Mouse (Mus musculus) heart, embryonic 10.5 days (tissue): ENCODE data around the gene Mthfd2. TPM values are rescaled to one million over a fixed set of nuclear protein-coding genes. Genes with fewer than 3 reads are reported as not detected.
A peak's percentile ranks its signal among the peaks of the same experiment; 100 is the strongest.

Experiments used
- DNase-seq: peaks from one replicate; pipeline ENCODE4 v3.0.0-alpha.2; 2017; ENCODE audit warnings: low spot score
- H3K27ac ChIP-seq: fragments of 300-500 bp; sonication (generic); 2 replicates; pipeline ENCODE4 v1.5.1; 2016; ENCODE audit warnings: mild to moderate bottlenecking
- H3K27me3 ChIP-seq: fragments of 300-500 bp; sonication (generic); 2 replicates; pipeline ENCODE4 v1.6.1; 2016; ENCODE audit warnings: mild to moderate bottlenecking; ENCODE audit not compliant: poor library complexity, insufficient read depth, severe bottlenecking
- H3K36me3 ChIP-seq: fragments of 300-500 bp; sonication (generic); 2 replicates; pipeline ENCODE4 v1.6.1; 2016; ENCODE audit warnings: mild to moderate bottlenecking, moderate library complexity
- H3K4me1 ChIP-seq: fragments of 300-500 bp; sonication (generic); 2 replicates; pipeline ENCODE4 v1.6.1; 2016; ENCODE audit warnings: mild to moderate bottlenecking
- H3K4me3 ChIP-seq: fragments of 300-500 bp; sonication (generic); 2 replicates; pipeline ENCODE4 v1.5.1; 2016; ENCODE audit warnings: mild to moderate bottlenecking, moderate library complexity
- H3K9me3 ChIP-seq: fragments of 300-500 bp; sonication (generic); 2 replicates; pipeline ENCODE4 v1.6.1; 2016; ENCODE audit warnings: mild to moderate bottlenecking, moderate library complexity
- WGBS: fragments of 180-500 bp; shearing (Covaris S2); methylation state at CpG from one replicate; pipeline ENCODE4 v1.1.7; 2016; 5-methylcytosine and 5-hydroxymethylcytosine counted together
- polyA plus RNA-seq: library from polyadenylated mRNA; unstranded; fragments of >200 nt; fragmentation: Nextera tagmentation; extraction: Ambion mirVana; gene quantifications from 2 replicates; pipeline ENCODE4 v1.2.1, GENCODE M21; 2016

Mthfd2 gene
- polyA plus RNA-seq: 50.6 and 58.7 TPM in 2 replicates

GRCm38 (mm10) chr6:83325525-83326393 is at the start of gene Mthfd2, which contains the start of gene Mob1a:
TSS of gene Mthfd2 (minus strand) at chr6:83325908.
TSS of gene Mob1a (plus strand) at chr6:83326016.
- WGBS: under 1% methylated on average over 65 of the region's 65 CpGs
- H3K27me3 ChIP-seq: no peaks in the 10 kb centered on the region
- peak within 1 kb of the TSS; percentile 96 for H3K27ac ChIP-seq
- peak; percentile 97 for DNase-seq
- H3K36me3 ChIP-seq: peaks cover 19% of the 10 kb centered on the region
- H3K9me3 ChIP-seq: no peaks in the 10 kb centered on the region
- H3K4me3 ChIP-seq: peak within 1 kb of the TSS; percentile 84
- peaks cover 9% of the 10 kb centered on the region for H3K4me1 ChIP-seq

- Histone ChIP-seq H3K9me3 (no peaks in the 10 kb centered on the region), H3K27me3 (no peaks in the 10 kb centered on the region), H3K36me3 (peaks cover 99% of the 10 kb centered on the region), H3K27ac (no peak overlapping the region), H3K4me1 (0 out of 2 replicates have a peak, but pooled peaks cover 7% of the 10 kb centered on the region), H3K4me3 (no peak overlapping the region)
- DNase-seq: no peak
- 79% methylated on average over 9 of the region's 9 CpGs for WGBS
These were observed 48.1 kb upstream of the Mthfd2 start for GRCm38 (mm10) chr6:83373704-83374300.

- Histone ChIP-seq H3K9me3 (no peaks in the 10 kb centered on the region), H3K4me1 (0 out of 2 replicates have a peak, but pooled peaks cover 7% of the 10 kb centered on the region), H3K36me3 (peaks cover 97% of the 10 kb centered on the region), H3K27me3 (no peaks in the 10 kb centered on the region), H3K27ac (no peak overlapping the region), H3K4me3 (no peak overlapping the region)
- WGBS: 81% methylated on average over 3 of the region's 3 CpGs
- no peak for DNase-seq
These were observed 45.6 kb upstream of the Mthfd2 start for GRCm38 (mm10) chr6:83371350-83371749.

GRCm38 (mm10) chr6:83370316-83370965 is 44.7 kb upstream of the Mthfd2 start:
- Histone ChIP-seq H3K36me3 (peaks cover 94% of the 10 kb centered on the region), H3K27me3 (no peaks in the 10 kb centered on the region), H3K9me3 (no peaks in the 10 kb centered on the region), H3K27ac (no peak overlapping the region), H3K4me1 (0 out of 2 replicates have a peak, but pooled peaks cover 7% of the 10 kb centered on the region), H3K4me3 (no peak overlapping the region)
- WGBS: 90% methylated on average over 21 of the region's 21 CpGs
- DNase-seq: no peak

GRCm38 (mm10) chr6:83363075-83363474 is 37.4 kb upstream of the Mthfd2 start:
- H3K27ac ChIP-seq: no peak overlapping the region
- H3K36me3 ChIP-seq: peaks cover 79% of the 10 kb centered on the region

GRCm38 (mm10) chr6:83361523-83362248 is 36.0 kb upstream of the Mthfd2 start:
- H3K27ac ChIP-seq: no peak overlapping the region
- H3K4me3 ChIP-seq: no peak overlapping the region
- H3K4me1 ChIP-seq: peaks cover 11% of the 10 kb centered on the region
- H3K36me3 ChIP-seq: peaks cover 80% of the 10 kb centered on the region
- no peak for DNase-seq
- H3K9me3 ChIP-seq: no peaks in the 10 kb centered on the region
- WGBS: 73% methylated on average over 11 of the region's 11 CpGs
- H3K27me3 ChIP-seq: no peaks in the 10 kb centered on the region

More at GRCm38 (mm10) chr6:83363075-83363474, 37.4 kb upstream of the Mthfd2 start:
- Histone ChIP-seq H3K27me3 (no peaks in the 10 kb centered on the region), H3K4me1 (peaks cover 5% of the 10 kb centered on the region; the same call in 1 of the 2 replicates), H3K9me3 (no peaks in the 10 kb centered on the region), H3K4me3 (no peak overlapping the region)
- WGBS: 85% methylated on average over 12 of the region's 12 CpGs
- no peak for DNase-seq

GRCm38 (mm10) chr6:83357436-83357835 is 31.7 kb upstream of the Mthfd2 start:
- H3K9me3 ChIP-seq: no peaks in the 10 kb centered on the region
- H3K4me3 ChIP-seq: no peak overlapping the region
- DNase-seq: peak; percentile 68
- no peak overlapping the region for H3K27ac ChIP-seq
- peaks cover 88% of the 10 kb centered on the region for H3K36me3 ChIP-seq
- H3K27me3 ChIP-seq: no peaks in the 10 kb centered on the region
- H3K4me1 ChIP-seq: peaks cover 12% of the 10 kb centered on the region
- WGBS: 91% methylated on average over 10 of the region's 10 CpGs

- Histone ChIP-seq H3K4me3 (no peak overlapping the region), H3K36me3 (peaks cover 87% of the 10 kb centered on the region), H3K27ac (no peak overlapping the region), H3K9me3 (no peaks in the 10 kb centered on the region), H3K27me3 (no peaks in the 10 kb centered on the region), H3K4me1 (peaks cover 9% of the 10 kb centered on the region)
- DNase-seq: peak; percentile 90
- 27% methylated on average over 7 of the region's 7 CpGs for WGBS
These were observed 30.9 kb upstream of the Mthfd2 start for GRCm38 (mm10) chr6:83356569-83357138.

GRCm38 (mm10) chr6:83354856-83355781 is 29.4 kb upstream of the Mthfd2 start:
- 88% methylated on average over 9 of the region's 9 CpGs for WGBS
- Histone ChIP-seq H3K36me3 (peaks cover 76% of the 10 kb centered on the region), H3K27ac (no peak overlapping the region), H3K27me3 (no peaks in the 10 kb centered on the region), H3K4me1 (peaks cover 20% of the 10 kb centered on the region), H3K9me3 (no peaks in the 10 kb centered on the region), H3K4me3 (no peak overlapping the region)
- DNase-seq: peak; percentile 64

GRCm38 (mm10) chr6:83352666-83353410 is 27.1 kb upstream of the Mthfd2 start:
- H3K27ac ChIP-seq: peak overlapping the region; percentile 4; the same call in 1 of the 2 replicates
- peak; percentile 61 for DNase-seq
- WGBS: 93% methylated on average over 24 of the region's 24 CpGs
- H3K36me3 ChIP-seq: peaks cover 54% of the 10 kb centered on the region
- H3K4me3 ChIP-seq: no peak overlapping the region
- H3K4me1 ChIP-seq: peaks cover 31% of the 10 kb centered on the region
- H3K27me3 ChIP-seq: no peaks in the 10 kb centered on the region
- H3K9me3 ChIP-seq: no peaks in the 10 kb centered on the region
